Mouse (Mus musculus): ENCODE results near the gene Olfr231.
A peak's percentile ranks its signal among the peaks of the same experiment; 100 is the strongest.

Gene Olfr231

DNA sequence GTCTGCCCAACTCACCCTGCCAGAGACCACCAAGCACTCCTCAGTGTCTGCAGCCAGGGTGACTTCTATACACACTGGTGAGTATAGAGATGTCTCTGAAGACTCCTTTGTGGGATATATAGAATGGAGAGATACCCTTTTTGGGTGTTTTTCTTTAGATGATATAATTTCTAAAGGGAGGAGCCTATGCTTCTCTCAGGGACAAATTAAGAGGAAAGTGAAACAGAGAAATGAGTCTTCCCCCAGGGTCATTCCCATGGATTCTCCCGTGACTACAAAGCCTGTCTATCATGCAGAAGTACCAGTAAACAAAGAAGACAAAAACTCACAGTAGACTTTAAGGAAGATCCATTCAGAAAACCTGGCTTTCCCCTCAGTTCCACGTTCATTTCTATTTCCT, at the start of gene Olfr231:
Gene Olfr231, minus strand, starts transcription at position 101 of the 400 bp plus-strand sequence.
- DNase-seq (ENCODE audit: low read depth, low spot score), result no peak

- DNase-seq (ENCODE audit: low read depth, low spot score), result no peak
Observed at GRCm38 (mm10) chr1:174169024-174169423, 48.1 kb upstream of the Olfr231 start.

DNA sequence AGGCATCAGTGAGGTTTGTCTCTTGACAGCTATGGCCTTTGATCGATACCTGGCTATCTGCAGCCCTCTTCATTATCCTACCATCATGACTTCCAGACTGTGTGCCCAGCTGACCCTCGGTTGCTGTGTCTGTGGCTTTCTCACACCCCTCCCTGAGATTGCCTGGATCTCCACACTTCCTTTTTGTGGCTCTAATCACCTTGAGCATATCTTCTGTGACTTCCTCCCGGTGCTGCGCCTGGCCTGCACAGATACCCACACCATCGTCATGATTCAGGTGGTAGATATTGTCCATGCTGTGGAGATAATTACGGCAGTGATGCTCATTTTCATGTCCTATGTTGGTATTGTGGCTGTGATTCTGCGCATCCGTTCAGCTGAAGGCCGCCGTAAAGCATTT, 38.1 kb upstream of the Olfr231 start:
- DNase-seq (ENCODE audit: low read depth, low spot score), result no peak

DNA sequence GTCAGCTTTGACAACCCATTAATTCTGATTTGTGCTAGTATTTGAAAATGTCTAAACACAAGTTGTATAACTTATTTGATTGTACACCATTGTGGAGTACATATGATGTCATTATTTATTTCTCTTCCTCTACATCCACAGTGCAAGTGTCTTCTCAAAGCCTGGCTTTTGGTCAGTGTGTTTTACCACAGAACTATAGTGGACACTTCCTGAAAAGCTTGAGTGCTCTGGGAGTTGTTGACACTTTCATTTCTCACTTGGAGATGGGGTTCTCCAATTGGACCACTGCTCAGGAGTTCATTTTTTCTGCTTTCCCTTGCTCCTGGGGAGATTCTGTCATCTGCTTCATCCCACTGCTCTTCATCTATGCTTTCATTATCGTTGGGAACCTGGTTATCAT, 37.5 kb upstream of the Olfr231 start:
- no peak for DNase-seq (ENCODE audit: low read depth, low spot score)

- DNase-seq (ENCODE audit: low read depth, low spot score), result no peak
Observed at GRCm38 (mm10) chr1:174157622-174158021, 36.7 kb upstream of the Olfr231 start.

DNA sequence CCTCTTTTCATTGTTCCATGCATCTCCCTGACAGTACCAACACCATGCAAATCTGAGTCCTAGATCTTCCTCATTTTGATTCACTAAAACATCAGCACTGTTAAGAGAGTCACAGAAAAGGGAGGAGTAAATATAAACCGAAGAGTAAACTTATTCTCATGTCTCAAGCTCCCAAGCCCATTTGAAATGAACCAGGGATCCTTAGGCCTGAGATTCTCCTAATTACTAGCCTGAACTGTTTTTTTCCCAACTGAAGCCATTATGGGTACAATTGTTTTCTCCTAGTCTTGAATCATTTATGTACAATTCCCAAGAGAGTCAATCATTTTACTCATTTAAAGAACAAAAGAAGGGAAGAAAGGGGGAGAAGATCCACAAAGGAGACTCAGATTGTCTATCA, 34.4 kb upstream of the Olfr231 start, which contains the start of gene Olfr420:
Gene Olfr420, plus strand, starts transcription at position 301 of the 400 bp plus-strand sequence.
- no peak for DNase-seq (ENCODE audit: low read depth, low spot score)

- no peak for DNase-seq (ENCODE audit: low read depth, low spot score)
Observed at GRCm38 (mm10) chr1:174149289-174149688, 28.3 kb upstream of the Olfr231 start.

DNA sequence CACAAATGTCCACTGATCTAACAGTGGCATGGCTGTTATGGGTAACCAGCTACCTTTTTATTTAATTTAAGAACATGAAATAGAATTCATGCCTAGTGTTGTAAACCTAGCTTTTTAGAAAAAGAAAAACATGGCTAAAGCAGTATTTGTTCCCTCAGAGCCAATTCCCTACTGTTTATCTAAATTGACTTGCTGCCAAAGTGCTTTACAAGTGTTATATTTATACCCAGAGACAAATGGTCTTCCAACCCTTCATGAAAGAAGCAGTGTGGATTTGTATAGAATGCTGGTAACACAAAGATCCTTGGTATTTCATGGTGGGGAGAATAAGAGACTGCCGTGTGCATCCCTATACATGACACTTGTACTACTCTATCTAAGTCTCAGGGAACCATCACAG, 25.7 kb upstream of the Olfr231 start:
- no peak for DNase-seq (ENCODE audit: low read depth, low spot score)

DNA sequence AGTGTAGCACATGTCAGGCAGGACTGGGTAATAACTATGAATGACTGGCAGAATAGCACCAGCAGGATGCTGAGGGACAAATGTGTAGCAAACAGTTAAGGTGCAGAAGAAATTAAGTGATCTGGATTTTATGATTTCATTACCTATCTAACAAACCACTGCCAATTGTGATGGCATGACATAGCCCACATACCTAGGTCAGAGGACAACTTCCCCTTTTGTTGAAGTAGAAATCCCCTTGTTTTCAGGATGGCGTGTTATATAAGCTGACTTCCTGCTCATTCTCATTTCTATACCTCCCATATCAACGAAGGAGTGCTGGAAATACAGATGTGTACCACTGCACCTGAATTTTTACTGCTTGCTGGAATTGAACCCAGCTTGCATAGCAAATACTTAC, 20.4 kb upstream of the Olfr231 start:
- DNase-seq (ENCODE audit: low read depth, low spot score), result no peak

DNA sequence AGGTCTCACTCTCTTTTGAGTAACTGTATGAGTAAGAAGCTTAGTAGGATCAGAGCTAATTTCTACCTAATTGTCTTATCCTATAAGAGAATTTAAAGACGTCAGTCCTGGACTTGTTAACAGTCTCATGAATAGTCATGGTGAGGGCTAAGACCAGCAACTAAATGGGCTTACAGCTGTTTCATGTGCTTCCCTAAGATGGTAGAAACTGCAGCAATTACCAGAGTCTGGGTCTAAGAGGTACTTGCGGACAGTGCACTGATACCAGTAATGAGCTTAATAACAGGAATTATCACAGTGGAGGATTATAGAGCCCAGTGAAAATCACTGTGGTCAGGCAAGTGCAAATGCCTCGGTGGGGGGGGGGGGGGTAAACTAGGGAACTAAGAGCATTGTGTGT, 11.0 kb upstream of the Olfr231 start:
- DNase-seq (ENCODE audit: low read depth, low spot score), result peak; percentile 14

- no peak for DNase-seq (ENCODE audit: low read depth, low spot score)
Observed at GRCm38 (mm10) chr1:174131217-174131616, 10.3 kb upstream of the Olfr231 start, which contains the start of gene Olfr424. Olfr424 (plus strand) TSS chr1:174131517.

GRCm38 (mm10) chr1:174103735-174104134, 17.2 kb downstream of the Olfr231 start:
- DNase-seq (ENCODE audit: low read depth, low spot score), result no peak

GRCm38 (mm10) chr1:174096591-174096990, 24.4 kb downstream of the Olfr231 start, which contains the start of gene Olfr427:
Olfr427 (plus strand) TSS chr1:174096891.
- no peak for DNase-seq (ENCODE audit: low read depth, low spot score)

GRCm38 (mm10) chr1:174084031-174084430, 36.9 kb downstream of the Olfr231 start, which contains the start of gene Olfr429:
Olfr429 (plus strand) TSS chr1:174084331.
- no peak for DNase-seq (ENCODE audit: low read depth, low spot score)

DNA sequence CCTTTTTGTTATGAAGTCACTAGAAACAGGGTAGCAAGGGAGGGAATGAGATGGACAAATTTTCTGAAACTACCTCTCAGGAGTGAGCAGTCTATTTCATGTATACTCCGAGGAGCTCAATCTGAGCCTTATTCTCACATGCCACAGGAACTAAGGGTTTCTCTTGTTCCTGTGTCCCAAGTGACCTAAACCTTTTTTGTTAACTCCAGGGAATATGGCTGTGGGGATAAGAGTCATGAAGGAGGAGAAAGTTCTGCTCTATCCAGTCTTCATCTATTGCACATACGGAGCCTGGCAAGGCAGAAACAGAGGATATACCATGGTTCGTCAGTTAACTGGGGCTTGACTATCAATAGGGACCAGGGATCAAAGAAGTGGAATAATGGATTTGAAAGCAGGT, 54.7 kb downstream of the Olfr231 start, which contains the start of gene Olfr430:
Gene Olfr430, plus strand, starts transcription at position 301 of the 400 bp plus-strand sequence.
- no peak for DNase-seq (ENCODE audit: low read depth, low spot score)
